ENCODE assay signal across 8 mouse cellular contexts in the genomic region with DNA sequence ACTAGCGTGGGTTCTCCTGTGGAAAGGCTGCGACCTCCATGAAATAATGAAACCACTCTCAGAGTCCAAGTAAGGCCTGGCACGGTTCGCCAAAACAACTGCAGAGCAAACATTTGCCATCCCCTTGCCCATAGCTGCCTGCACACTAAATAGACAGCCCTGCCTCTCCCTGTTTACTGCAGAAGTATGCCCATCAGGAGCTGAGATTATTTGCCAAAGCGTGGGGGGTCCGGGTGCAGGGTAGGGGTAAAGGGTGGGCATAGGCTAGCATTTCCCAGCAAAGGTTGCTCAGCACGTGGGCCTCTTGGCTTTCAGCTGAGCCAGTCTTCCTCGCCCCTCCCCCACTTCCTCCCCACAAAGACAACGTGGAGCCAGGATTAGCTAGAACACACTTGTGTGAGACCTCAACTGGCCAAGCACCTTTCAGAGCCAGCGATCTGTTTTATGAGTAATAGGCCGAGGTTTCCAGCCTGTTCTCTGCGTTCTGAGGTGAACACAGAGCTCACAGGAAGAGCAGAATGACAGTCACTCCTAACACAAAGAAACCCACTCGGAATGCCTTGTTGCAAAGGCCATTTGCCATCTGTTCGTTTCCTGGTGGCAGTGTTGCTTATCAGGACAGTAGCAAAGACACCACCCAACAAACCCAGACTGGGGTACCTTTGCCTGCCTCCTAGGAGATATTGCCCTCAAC. TPM values are rescaled to one million over a fixed set of nuclear protein-coding genes. Genes with fewer than 3 reads are reported as not detected.
DNase-seq lines count a peak whose midpoint lies in the region; ATAC-seq lines count a peak whose summit lies in the region.

No protein-coding gene starts in this region.

- no peaks in the 10 kb centered on the region for H3K4me1 ChIP-seq in hindbrain, embryonic 11.5 days (replicated peaks; ENCODE audit: control insufficient read depth, insufficient read depth, low read length)

- no peak overlapping the region for H3K9ac ChIP-seq in hindbrain, embryonic 11.5 days (ENCODE audit: low read depth, low read length)

- no peak overlapping the region for H3K4me3 ChIP-seq in hindbrain, embryonic 11.5 days (ENCODE audit: low read depth, low read length)

- H3K27ac ChIP-seq in hindbrain, embryonic 11.5 days (ENCODE audit: low read depth, low read length): no peak overlapping the region

- peak; percentile 33 for DNase-seq in T-cell, adult 2 months (ENCODE audit: low spot score)
- peak; percentile 17 for DNase-seq in cerebellum, adult 8-10 months
- peak; percentile 43 to 63 for DNase-seq in frontal cortex, postnatal 10 days (ENCODE audit: low spot score in 2 of 2)
- peak; percentile 47 for DNase-seq in hindbrain, embryonic 11.5 days (ENCODE audit: low spot score)
- peak; percentile 72 to 77 for DNase-seq in layer of hippocampus, postnatal 10 days (ENCODE audit: low spot score in 2 of 2)
- peak; percentile 86 for DNase-seq in lung, postnatal 14 days
- DNase-seq in ovary, postnatal 36 days (ENCODE audit: low spot score): peak; percentile 55
- peak; percentile 32 to 82 for DNase-seq in urinary bladder, adult 18-20 months (ENCODE audit: low spot score in 2 of 2)

- H3K36me3 ChIP-seq in hindbrain, embryonic 11.5 days (ENCODE audit: control insufficient read depth, insufficient read depth, low read length): no peaks in the 10 kb centered on the region

- no peaks in the 10 kb centered on the region for H3K9me3 ChIP-seq in hindbrain, embryonic 11.5 days (ENCODE audit: control insufficient read depth, low read length)

- ATAC-seq in hindbrain, embryonic 11.5 days (ENCODE audit: low FRiP score): peak; percentile 59; the same call in 1 of the 2 replicates

- H3K27me3 ChIP-seq in hindbrain, embryonic 11.5 days (ENCODE audit: control insufficient read depth, insufficient read depth, low read length): no peaks in the 10 kb centered on the region

- WGBS in hindbrain, embryonic 11.5 days: 60% methylated on average over 14 of the region's 14 CpGs

- H3K4me2 ChIP-seq in hindbrain, embryonic 11.5 days (replicated peaks; ENCODE audit: low read depth, low read length): no peak overlapping the region

RNA-seq across cellular contexts. Expression of gene Cep85l, which starts 55.6 kb away (rescaled TPM):
- 5.8 and 13.0 TPM in 2 replicates for polyA plus RNA-seq in hindbrain, embryonic 11.5 days (2014; fragmentation: Nextera tagmentation; extraction: Ambion mirVana)
- total RNA-seq in layer of hippocampus, postnatal 10 days (2021): 10 to 100 TPM; 20.9 to 21.4 TPM

Comparison
In these comparisons a context has a peak if more than half of its experiments do, and no peak if none do; other contexts are left out.
1. DNase-seq: peak in every context shown above with its lines; median percentile 86 in lung, postnatal 14 days; 74 in layer of hippocampus, postnatal 10 days; 57 in urinary bladder, adult 18-20 months; 55 in ovary, postnatal 36 days; 53 in frontal cortex, postnatal 10 days; 47 in hindbrain, embryonic 11.5 days; 33 in T-cell, adult 2 months; 17 in cerebellum, adult 8-10 months.